Mouse (Mus musculus): ENCODE results near the gene Rbm4. TPM values are rescaled to one million over a fixed set of nuclear protein-coding genes. Genes with fewer than 3 reads are reported as not detected.

The Rbm4 gene
- polyA plus RNA-seq, 1 experiment from 2014 or later, result 113 TPM

GRCm38 (mm10) chr19:4742229-4742628 is 51.5 kb downstream of the Rbm4 start:
- ATAC-seq (ENCODE audit: low FRiP score, low TSS enrichment) (no peak), DNase-seq (no peak)
- Histone ChIP-seq H3K4me1 (ENCODE audit: control insufficient read depth, insufficient read depth, low read length) (no peaks in the 10 kb centered on the region), H3K27me3 (ENCODE audit: control insufficient read depth, insufficient read depth, low read length) (no peaks in the 10 kb centered on the region), H3K4me2 (ENCODE audit: low read length) (no peak overlapping the region), H3K9ac (replicated peaks; ENCODE audit: low read length) (no peak overlapping the region), H3K9me3 (ENCODE audit: control insufficient read depth, low read length) (no peaks in the 10 kb centered on the region), H3K27ac (replicated peaks; ENCODE audit: low read depth, low read length) (no peak overlapping the region), H3K4me3 (replicated peaks; ENCODE audit: low read depth, low read length) (no peak overlapping the region), H3K36me3 (ENCODE audit: control insufficient read depth, insufficient read depth, low read length) (peaks cover 96% of the 10 kb centered on the region)
- WGBS, result 93% methylated on average over 6 of the region's 6 CpGs

DNA sequence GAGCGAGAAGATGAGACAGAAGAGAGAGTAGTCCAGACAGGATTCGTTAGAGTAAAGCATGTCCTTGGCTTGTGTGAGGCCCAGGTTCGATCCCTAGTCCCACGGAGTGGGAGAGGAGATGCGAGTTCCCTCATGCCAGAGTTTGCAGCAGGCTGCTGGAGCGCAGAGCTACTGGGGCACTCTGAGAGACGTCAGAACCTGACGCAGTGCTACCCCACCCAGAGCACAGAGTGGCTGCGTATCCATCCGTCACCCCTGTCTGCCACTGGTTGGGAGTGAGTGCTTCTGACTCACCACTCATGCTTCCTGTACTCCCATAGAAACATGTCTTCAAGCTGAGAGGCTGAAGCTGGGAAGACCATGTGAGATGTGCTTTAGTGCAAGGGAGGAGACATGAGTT is 52.2 kb downstream of the Rbm4 start:
- no peak overlapping the region for H3K4me2 ChIP-seq (ENCODE audit: low read length)
- no peak for DNase-seq
- H3K9me3 ChIP-seq (ENCODE audit: control insufficient read depth, low read length), result no peaks in the 10 kb centered on the region
- H3K27me3 ChIP-seq (ENCODE audit: control insufficient read depth, insufficient read depth, low read length), result no peaks in the 10 kb centered on the region
- 86% methylated on average over 10 of the region's 10 CpGs for WGBS
- H3K4me1 ChIP-seq (ENCODE audit: control insufficient read depth, insufficient read depth, low read length), result no peaks in the 10 kb centered on the region
- H3K4me3 ChIP-seq (replicated peaks; ENCODE audit: low read depth, low read length), result no peak overlapping the region
- ATAC-seq (ENCODE audit: low FRiP score, low TSS enrichment), result no peak
- no peak overlapping the region for H3K27ac ChIP-seq (replicated peaks; ENCODE audit: low read depth, low read length)
- peaks cover 95% of the 10 kb centered on the region for H3K36me3 ChIP-seq (ENCODE audit: control insufficient read depth, insufficient read depth, low read length)
- no peak overlapping the region for H3K9ac ChIP-seq (replicated peaks; ENCODE audit: low read length)

GRCm38 (mm10) chr19:4739762-4740161 is 53.9 kb downstream of the Rbm4 start:
- H3K27me3 ChIP-seq (ENCODE audit: control insufficient read depth, insufficient read depth, low read length), result no peaks in the 10 kb centered on the region
- H3K4me2 ChIP-seq (ENCODE audit: low read length), result no peak overlapping the region
- 93% methylated on average over 5 of the region's 5 CpGs for WGBS
- no peak overlapping the region for H3K27ac ChIP-seq (replicated peaks; ENCODE audit: low read depth, low read length)
- DNase-seq (no peak), ATAC-seq (ENCODE audit: low FRiP score, low TSS enrichment) (no peak)
- H3K4me3 ChIP-seq (replicated peaks; ENCODE audit: low read depth, low read length), result no peak overlapping the region
- H3K36me3 ChIP-seq (ENCODE audit: control insufficient read depth, insufficient read depth, low read length), result peaks cover 94% of the 10 kb centered on the region
- H3K9ac ChIP-seq (replicated peaks; ENCODE audit: low read length), result no peak overlapping the region
- H3K4me1 ChIP-seq (ENCODE audit: control insufficient read depth, insufficient read depth, low read length), result no peaks in the 10 kb centered on the region
- no peaks in the 10 kb centered on the region for H3K9me3 ChIP-seq (ENCODE audit: control insufficient read depth, low read length)

- ATAC-seq (ENCODE audit: low FRiP score, low TSS enrichment), result no peak
Observed at GRCm38 (mm10) chr19:4739053-4739452, 54.6 kb downstream of the Rbm4 start.

GRCm38 (mm10) chr19:4737866-4738265 is 55.8 kb downstream of the Rbm4 start:
- WGBS, result 90% methylated on average over 13 of the region's 13 CpGs
- peaks cover 98% of the 10 kb centered on the region for H3K36me3 ChIP-seq (ENCODE audit: control insufficient read depth, insufficient read depth, low read length)
- ATAC-seq (ENCODE audit: low FRiP score, low TSS enrichment) (no peak), DNase-seq (no peak)
- H3K9me3 ChIP-seq (ENCODE audit: control insufficient read depth, low read length), result no peaks in the 10 kb centered on the region
- no peak overlapping the region for H3K27ac ChIP-seq (replicated peaks; ENCODE audit: low read depth, low read length)
- H3K4me1 ChIP-seq (ENCODE audit: control insufficient read depth, insufficient read depth, low read length), result no peaks in the 10 kb centered on the region
- no peak overlapping the region for H3K4me3 ChIP-seq (replicated peaks; ENCODE audit: low read depth, low read length)
- H3K4me2 ChIP-seq (ENCODE audit: low read length), result no peak overlapping the region
- no peak overlapping the region for H3K9ac ChIP-seq (replicated peaks; ENCODE audit: low read length)
- no peaks in the 10 kb centered on the region for H3K27me3 ChIP-seq (ENCODE audit: control insufficient read depth, insufficient read depth, low read length)

More at GRCm38 (mm10) chr19:4739053-4739452, 54.6 kb downstream of the Rbm4 start:
- no peaks in the 10 kb centered on the region for H3K9me3 ChIP-seq (ENCODE audit: control insufficient read depth, low read length)
- no peak overlapping the region for H3K4me3 ChIP-seq (replicated peaks; ENCODE audit: low read depth, low read length)
- no peak overlapping the region for H3K4me2 ChIP-seq (ENCODE audit: low read length)
- no peak for DNase-seq
- WGBS, result 90% methylated on average over 11 of the region's 11 CpGs
- no peaks in the 10 kb centered on the region for H3K4me1 ChIP-seq (ENCODE audit: control insufficient read depth, insufficient read depth, low read length)
- no peak overlapping the region for H3K9ac ChIP-seq (replicated peaks; ENCODE audit: low read length)
- no peaks in the 10 kb centered on the region for H3K27me3 ChIP-seq (ENCODE audit: control insufficient read depth, insufficient read depth, low read length)
- H3K36me3 ChIP-seq (ENCODE audit: control insufficient read depth, insufficient read depth, low read length), result peaks cover 94% of the 10 kb centered on the region
- H3K27ac ChIP-seq (replicated peaks; ENCODE audit: low read depth, low read length), result no peak overlapping the region

Other genes starting within 250 kb of the Rbm4 start
- gene Lrfn4, start 178.2 kb downstream of the Rbm4 start, polyA plus RNA-seq (2014; fragmentation: Nextera tagmentation; extraction: Ambion mirVana), result 14.1 and 18.8 TPM in 2 replicates
- gene Rce1, start 168.3 kb downstream of the Rbm4 start, polyA plus RNA-seq (2014; fragmentation: Nextera tagmentation; extraction: Ambion mirVana), result 48.5 and 52.1 TPM in 2 replicates
- gene Gm960, start 95.2 kb downstream of the Rbm4 start, polyA plus RNA-seq (2014; fragmentation: Nextera tagmentation; extraction: Ambion mirVana), result 6.2 and 7.6 TPM in 2 replicates
- gene Sptbn2, start 82.7 kb downstream of the Rbm4 start, polyA plus RNA-seq (2014; fragmentation: Nextera tagmentation; extraction: Ambion mirVana), result 37.6 and 43.0 TPM in 2 replicates
- 176 and 190 TPM in 2 replicates for gene Rbm4b, start 37.4 kb downstream of the Rbm4 start, polyA plus RNA-seq (2014; fragmentation: Nextera tagmentation; extraction: Ambion mirVana)
- gene Gm21992, start 17.7 kb upstream of the Rbm4 start, polyA plus RNA-seq (2014; fragmentation: Nextera tagmentation; extraction: Ambion mirVana), result 12.7 and 14.4 TPM in 2 replicates
- 62.0 and 68.9 TPM in 2 replicates for gene Rbm14, start 17.7 kb upstream of the Rbm4 start, polyA plus RNA-seq (2014; fragmentation: Nextera tagmentation; extraction: Ambion mirVana)
- gene Ccs, start 45.4 kb upstream of the Rbm4 start, polyA plus RNA-seq (2014; fragmentation: Nextera tagmentation; extraction: Ambion mirVana), result 36.5 and 41.4 TPM in 2 replicates
- 0.49 and 0.63 TPM in 2 replicates for gene Ccdc87, start 45.5 kb upstream of the Rbm4 start, polyA plus RNA-seq (2014; fragmentation: Nextera tagmentation; extraction: Ambion mirVana)
- 57.3 and 63.7 TPM in 2 replicates for gene Ctsf, start 61.2 kb upstream of the Rbm4 start, polyA plus RNA-seq (2014; fragmentation: Nextera tagmentation; extraction: Ambion mirVana)
- gene Actn3, start 84.0 kb upstream of the Rbm4 start, polyA plus RNA-seq (2014; fragmentation: Nextera tagmentation; extraction: Ambion mirVana), result 2.1 and 3.1 TPM in 2 replicates
- 18.2 and 19.4 TPM in 2 replicates for gene Zdhhc24, start 84.8 kb upstream of the Rbm4 start, polyA plus RNA-seq (2014; fragmentation: Nextera tagmentation; extraction: Ambion mirVana)
- gene Bbs1, start 112.7 kb upstream of the Rbm4 start, polyA plus RNA-seq (2014; fragmentation: Nextera tagmentation; extraction: Ambion mirVana), result 8.9 and 17.9 TPM in 2 replicates
- 102 and 103 TPM in 2 replicates for gene Dpp3, start 134.4 kb upstream of the Rbm4 start, polyA plus RNA-seq (2014; fragmentation: Nextera tagmentation; extraction: Ambion mirVana)
- gene Peli3, start 149.2 kb upstream of the Rbm4 start, polyA plus RNA-seq (2014; fragmentation: Nextera tagmentation; extraction: Ambion mirVana), result 10.7 and 12.2 TPM in 2 replicates
- 117 and 122 TPM in 2 replicates for gene Mrpl11, start 168.2 kb upstream of the Rbm4 start, polyA plus RNA-seq (2014; fragmentation: Nextera tagmentation; extraction: Ambion mirVana)
- 0.24 and 0.58 TPM in 2 replicates for gene Npas4, start 196.4 kb upstream of the Rbm4 start, polyA plus RNA-seq (2014; fragmentation: Nextera tagmentation; extraction: Ambion mirVana)
- 6.2 and 8.7 TPM in 2 replicates for gene Slc29a2, start 230.0 kb upstream of the Rbm4 start, polyA plus RNA-seq (2014; fragmentation: Nextera tagmentation; extraction: Ambion mirVana)
- gene B4gat1, start 244.9 kb upstream of the Rbm4 start, polyA plus RNA-seq (2014; fragmentation: Nextera tagmentation; extraction: Ambion mirVana), result 69.7 and 77.4 TPM in 2 replicates
- gene AC124502.3, start 245.0 kb upstream of the Rbm4 start, polyA plus RNA-seq (2014; fragmentation: Nextera tagmentation; extraction: Ambion mirVana), result 1.5 and 1.6 TPM in 2 replicates
- 32.0 and 39.0 TPM in 2 replicates for gene Brms1, start 247.5 kb upstream of the Rbm4 start, polyA plus RNA-seq (2014; fragmentation: Nextera tagmentation; extraction: Ambion mirVana)